Mouse (Mus musculus) granulocyte monocyte progenitor cell, adult 5-6 weeks (primary cell): Measurements from ENCODE around the gene Zxdc. TPM values are rescaled to one million over a fixed set of nuclear protein-coding genes. Genes with fewer than 3 reads are reported as not detected.

Source experiments
- ATAC-seq: replicated peaks from 2 replicates; pipeline ENCODE4 v1.8.0; 2016; ENCODE audit warnings: mild to moderate bottlenecking, moderate TSS enrichment, inconsistent platforms; ENCODE audit not compliant: poor library complexity, severe bottlenecking
- total RNA-seq, 2 experiments: library from RNA; stranded (forward) in 1 of 2; stranded (reverse) in 1 of 2; fragments of 200-712, 200-1000 nt in 1 of 2; fragments of >200 nt in 1 of 2; fragmentation: Nextera tagmentation in 1 of 2; gene quantifications; 2 replicates each; pipeline ENCODE4 v1.2.3; 2014 to 2017

The Zxdc gene
- total RNA-seq, 2 experiments from 2014 or later: 12.6 to 13.3 TPM

GRCm38 (mm10) chr6:90446883-90447282 is 77.6 kb downstream of the Zxdc start:
- no peak for ATAC-seq

GRCm38 (mm10) chr6:90450179-90450578 is 80.9 kb downstream of the Zxdc start:
- ATAC-seq: peak; percentile 52; the same call in 1 of the 2 replicates

- ATAC-seq: no peak
These were observed 81.4 kb downstream of the Zxdc start for GRCm38 (mm10) chr6:90450697-90451096.

- no peak for ATAC-seq
These were observed 82.2 kb downstream of the Zxdc start for GRCm38 (mm10) chr6:90451512-90451911.

- no peak for ATAC-seq
These were observed 83.3 kb downstream of the Zxdc start for GRCm38 (mm10) chr6:90452603-90453002.

Other genes with a start within 250 kb of the Zxdc start
- not detected in 2 replicates for gene Vmn1r51, start 246.9 kb upstream of the Zxdc start, total RNA-seq (2014; fragmentation: Nextera tagmentation)
- gene Vmn1r51, start 246.9 kb upstream of the Zxdc start, total RNA-seq (2017): not detected in 2 replicates
- gene Vmn1r52, start 194.7 kb upstream of the Zxdc start, total RNA-seq (2014; fragmentation: Nextera tagmentation): not detected in 2 replicates
- not detected in 2 replicates for gene Vmn1r52, start 194.7 kb upstream of the Zxdc start, total RNA-seq (2017)
- not detected in 2 replicates for gene V1ra8, start 166.7 kb upstream of the Zxdc start, total RNA-seq (2014; fragmentation: Nextera tagmentation)
- gene V1ra8, start 166.7 kb upstream of the Zxdc start, total RNA-seq (2017): not detected in 2 replicates
- gene Vmn1r53, start 145.1 kb upstream of the Zxdc start, total RNA-seq (2014; fragmentation: Nextera tagmentation): not detected in 2 replicates
- not detected in 2 replicates for gene Vmn1r53, start 145.1 kb upstream of the Zxdc start, total RNA-seq (2017)
- not detected in 2 replicates for gene Vmn1r54, start 123.2 kb upstream of the Zxdc start, total RNA-seq (2014; fragmentation: Nextera tagmentation)
- gene Vmn1r54, start 123.2 kb upstream of the Zxdc start, total RNA-seq (2017): not detected in 2 replicates
- not detected in 2 replicates for gene BC048671, start 68.3 kb upstream of the Zxdc start, total RNA-seq (2014; fragmentation: Nextera tagmentation)
- not detected in 2 replicates for gene BC048671, start 68.3 kb upstream of the Zxdc start, total RNA-seq (2017)
- gene Chst13, start 44.3 kb upstream of the Zxdc start, total RNA-seq (2014; fragmentation: Nextera tagmentation): 11.5 and 16.0 TPM in 2 replicates
- gene Chst13, start 44.3 kb upstream of the Zxdc start, total RNA-seq (2017): 15.9 and 19.9 TPM in 2 replicates
- gene Uroc1, start 36.2 kb upstream of the Zxdc start, total RNA-seq (2014; fragmentation: Nextera tagmentation): not detected in 2 replicates
- gene Uroc1, start 36.2 kb upstream of the Zxdc start, total RNA-seq (2017): not detected in 2 replicates
- gene Cfap100, start 59.3 kb downstream of the Zxdc start, total RNA-seq (2014; fragmentation: Nextera tagmentation): not detected in 2 replicates
- not detected in 2 replicates for gene Cfap100, start 59.3 kb downstream of the Zxdc start, total RNA-seq (2017)
- gene Klf15, start 93.1 kb downstream of the Zxdc start, total RNA-seq (2014; fragmentation: Nextera tagmentation): not detected in 2 replicates
- gene Klf15, start 93.1 kb downstream of the Zxdc start, total RNA-seq (2017): not detected in 2 replicates
- 4.0 and 9.5 TPM in 2 replicates for gene Aldh1l1, start 116.9 kb downstream of the Zxdc start, total RNA-seq (2014; fragmentation: Nextera tagmentation)
- 2.6 and 2.8 TPM in 2 replicates for gene Aldh1l1, start 116.9 kb downstream of the Zxdc start, total RNA-seq (2017)
- 2.9 and 5.5 TPM in 2 replicates for gene Slc41a3, start 235.2 kb downstream of the Zxdc start, total RNA-seq (2014; fragmentation: Nextera tagmentation)
- 1.9 and 2.3 TPM in 2 replicates for gene Slc41a3, start 235.2 kb downstream of the Zxdc start, total RNA-seq (2017)